Mouse (Mus musculus) stomach, embryonic 15.5 days (tissue): ENCODE measurements around the gene Pik3r1. TPM values are rescaled to one million over a fixed set of nuclear protein-coding genes. Genes with fewer than 3 reads are reported as not detected.
A peak's percentile ranks its signal among the peaks of the same experiment; 100 is the strongest.

Experiments used
- ATAC-seq: fragments of 200-750 bp; cut with Nextera tagmentation; 2 replicates; pipeline ENCODE4 v1.8.0; 2017; ENCODE audit warnings: low read depth, moderate number of reproducible peaks, moderate TSS enrichment; ENCODE audit not compliant: insufficient read depth, low FRiP score
- H3K27ac ChIP-seq: fragments of 300-500 bp; sonication (generic); 2 replicates; pipeline ENCODE4 v1.5.1; 2015; ENCODE audit warnings: mild to moderate bottlenecking, inconsistent platforms
- H3K27me3 ChIP-seq: fragments of 300-500 bp; sonication (generic); replicated peaks from 2 replicates; pipeline ENCODE4 v1.6.1; 2015; ENCODE audit warnings: inconsistent platforms
- H3K36me3 ChIP-seq: fragments of 300-500 bp; sonication (generic); 2 replicates; pipeline ENCODE4 v1.6.1; 2015; ENCODE audit warnings: inconsistent platforms
- H3K4me1 ChIP-seq: fragments of 300-500 bp; sonication (generic); 2 replicates; pipeline ENCODE4 v1.6.1; 2015; ENCODE audit warnings: inconsistent platforms
- H3K4me2 ChIP-seq: fragments of 300-500 bp; sonication (generic); 2 replicates; pipeline ENCODE4 v1.6.1; 2015; ENCODE audit warnings: mild to moderate bottlenecking, inconsistent platforms
- H3K4me3 ChIP-seq: fragments of 300-500 bp; sonication (generic); replicated peaks from 2 replicates; pipeline ENCODE4 v1.5.1; 2015; ENCODE audit warnings: inconsistent platforms
- H3K9ac ChIP-seq: fragments of 300-500 bp; sonication (generic); 2 replicates; pipeline ENCODE4 v1.6.1; 2015; ENCODE audit warnings: inconsistent platforms
- H3K9me3 ChIP-seq: fragments of 300-500 bp; sonication (generic); 2 replicates; pipeline ENCODE4 v1.6.1; 2016; ENCODE audit warnings: inconsistent platforms
- WGBS: fragments of 180-500 bp; shearing (Covaris S2); methylation state at CpG from one replicate; pipeline ENCODE4 v1.1.7; 2015; 5-methylcytosine and 5-hydroxymethylcytosine counted together
- polyA plus RNA-seq: library from polyadenylated mRNA; unstranded; fragments of >200 nt; fragmentation: Nextera tagmentation; extraction: Ambion mirVana; gene quantifications from 2 replicates; pipeline ENCODE4 v1.2.1, GENCODE M21; 2015

Pik3r1 gene
- polyA plus RNA-seq, 1 experiment from 2014 or later = 55.0 TPM

- Histone ChIP-seq H3K9me3 (no peaks in the 10 kb centered on the region), H3K4me1 (peaks cover 52% of the 10 kb centered on the region), H3K4me2 (no peak overlapping the region), H3K9ac (no peak overlapping the region), H3K27me3 (no peaks in the 10 kb centered on the region), H3K36me3 (no peaks in the 10 kb centered on the region), H3K27ac (no peak overlapping the region), H3K4me3 (no peak overlapping the region)
- 81% methylated on average over 10 of the region's 10 CpGs for WGBS
- ATAC-seq = no peak
Observed at GRCm38 (mm10) chr13:101732675-101733074, 35.3 kb downstream of the Pik3r1 start.

GRCm38 (mm10) chr13:101731777-101732176, 36.2 kb downstream of the Pik3r1 start:
- WGBS = 58% methylated on average over 7 of the region's 7 CpGs
- no peak overlapping the region for H3K27ac ChIP-seq
- no peak overlapping the region for H3K4me2 ChIP-seq
- ATAC-seq = no peak
- no peak overlapping the region for H3K4me3 ChIP-seq
- H3K9ac ChIP-seq = no peak overlapping the region
- H3K9me3 ChIP-seq = no peaks in the 10 kb centered on the region
- H3K4me1 ChIP-seq = peaks cover 45% of the 10 kb centered on the region
- H3K36me3 ChIP-seq = no peaks in the 10 kb centered on the region
- H3K27me3 ChIP-seq = no peaks in the 10 kb centered on the region

DNA sequence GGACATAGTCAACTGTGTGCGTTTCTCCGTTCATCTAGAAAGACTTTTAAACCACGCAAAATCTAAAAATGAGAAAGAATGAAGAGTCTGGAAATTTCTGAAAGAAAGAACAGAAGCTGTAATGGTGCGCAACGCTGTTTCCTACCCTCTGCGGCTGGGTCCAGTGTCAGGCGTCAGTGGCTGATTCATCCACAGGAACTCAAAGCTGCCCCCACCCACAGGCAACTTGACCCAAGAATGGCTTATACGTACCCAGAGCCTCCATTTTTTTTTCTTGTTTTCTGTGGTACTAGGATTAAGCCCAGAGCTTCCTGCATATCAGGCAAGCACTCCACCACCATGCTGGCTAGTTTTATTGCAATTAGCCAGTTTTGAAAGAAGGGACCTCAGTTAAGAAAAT, 37.7 kb downstream of the Pik3r1 start:
- Histone ChIP-seq H3K9ac (no peak overlapping the region), H3K4me1 (peaks cover 35% of the 10 kb centered on the region), H3K27me3 (no peaks in the 10 kb centered on the region), H3K9me3 (no peaks in the 10 kb centered on the region), H3K4me3 (no peak overlapping the region), H3K4me2 (no peak overlapping the region), H3K36me3 (no peaks in the 10 kb centered on the region), H3K27ac (no peak overlapping the region)
- WGBS = 84% methylated on average over 8 of the region's 8 CpGs
- ATAC-seq = no peak

- Histone ChIP-seq H3K9ac (no peak overlapping the region), H3K9me3 (no peaks in the 10 kb centered on the region), H3K4me3 (no peak overlapping the region), H3K27ac (no peak overlapping the region), H3K4me1 (peaks cover 34% of the 10 kb centered on the region), H3K36me3 (no peaks in the 10 kb centered on the region), H3K27me3 (no peaks in the 10 kb centered on the region), H3K4me2 (no peak overlapping the region)
- ATAC-seq = no peak
- 69% methylated on average over 4 of the region's 4 CpGs for whole genome bisulfite sequencing
Observed at GRCm38 (mm10) chr13:101729248-101730055, 38.6 kb downstream of the Pik3r1 start.

DNA sequence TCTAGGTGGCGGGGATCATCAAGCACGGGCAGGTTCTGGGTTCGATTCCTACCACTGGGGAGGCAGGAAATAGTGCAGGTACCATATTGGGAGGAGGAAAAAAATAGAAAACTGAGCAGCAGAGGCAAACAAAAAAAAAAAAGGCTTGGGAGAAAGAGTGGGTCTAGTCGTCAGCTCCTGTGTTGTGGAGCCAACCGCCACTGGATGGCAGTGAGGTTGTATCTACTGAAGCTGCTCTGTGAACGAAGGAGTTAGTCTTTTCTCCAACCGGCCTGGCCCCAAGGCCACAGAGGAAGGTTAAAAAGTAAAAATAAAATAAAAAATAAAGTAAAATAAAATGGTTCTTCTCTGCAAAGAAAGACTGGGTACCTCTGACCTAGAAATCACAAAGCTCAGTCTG, 39.2 kb downstream of the Pik3r1 start:
- Histone ChIP-seq H3K36me3 (no peaks in the 10 kb centered on the region), H3K9me3 (no peaks in the 10 kb centered on the region), H3K9ac (no peak overlapping the region), H3K27me3 (no peaks in the 10 kb centered on the region), H3K4me3 (no peak overlapping the region), H3K4me2 (no peak overlapping the region), H3K4me1 (peaks cover 38% of the 10 kb centered on the region), H3K27ac (no peak overlapping the region)
- WGBS = 60% methylated on average over 7 of the region's 7 CpGs
- ATAC-seq = no peak

- Histone ChIP-seq H3K27me3 (no peaks in the 10 kb centered on the region), H3K9me3 (no peaks in the 10 kb centered on the region), H3K36me3 (no peaks in the 10 kb centered on the region), H3K27ac (peak overlapping the region; percentile 5; the same call in 1 of the 2 replicates), H3K9ac (no peak overlapping the region), H3K4me3 (no peak overlapping the region), H3K4me1 (peaks cover 37% of the 10 kb centered on the region), H3K4me2 (no peak overlapping the region)
- 86% methylated on average over 3 of the region's 3 CpGs for WGBS
- no peak for ATAC-seq
Observed at GRCm38 (mm10) chr13:101728300-101728699, 39.7 kb downstream of the Pik3r1 start.

- Histone ChIP-seq H3K36me3 (no peaks in the 10 kb centered on the region), H3K4me1 (peaks cover 32% of the 10 kb centered on the region), H3K27me3 (no peaks in the 10 kb centered on the region), H3K4me2 (no peak overlapping the region), H3K4me3 (no peak overlapping the region), H3K9ac (no peak overlapping the region), H3K9me3 (no peaks in the 10 kb centered on the region), H3K27ac (peak overlapping the region; percentile 21; the same call in 1 of the 2 replicates)
- WGBS = 54% methylated on average over 5 of the region's 5 CpGs
- no peak for ATAC-seq
Observed at GRCm38 (mm10) chr13:101727837-101728236, 40.2 kb downstream of the Pik3r1 start.

DNA sequence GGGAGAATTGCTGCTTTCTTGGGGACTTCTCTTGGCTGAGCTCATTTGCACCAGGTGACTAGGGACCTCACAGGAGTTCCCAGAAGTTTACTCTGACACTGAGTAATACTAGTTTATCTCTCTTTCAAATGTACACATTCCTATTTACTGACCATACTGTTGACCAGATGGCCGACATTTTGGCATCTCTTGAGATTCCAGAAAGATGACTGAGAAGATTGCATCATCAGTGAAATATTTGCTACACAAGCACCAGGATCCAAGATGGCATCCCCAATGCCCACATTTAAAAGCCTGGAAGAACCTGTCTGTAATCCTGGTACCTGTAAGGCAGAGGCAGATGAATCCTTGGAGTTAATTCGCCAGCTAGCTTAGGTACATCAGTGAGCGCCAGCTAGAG, 41.1 kb downstream of the Pik3r1 start:
- Histone ChIP-seq H3K9me3 (no peaks in the 10 kb centered on the region), H3K36me3 (no peaks in the 10 kb centered on the region), H3K4me2 (no peak overlapping the region), H3K4me3 (no peak overlapping the region), H3K9ac (no peak overlapping the region), H3K27ac (no peak overlapping the region), H3K27me3 (no peaks in the 10 kb centered on the region), H3K4me1 (peaks cover 25% of the 10 kb centered on the region)
- no peak for ATAC-seq
- WGBS = 85% methylated on average over 3 of the region's 3 CpGs

- Histone ChIP-seq H3K4me3 (no peak overlapping the region), H3K9me3 (no peaks in the 10 kb centered on the region), H3K36me3 (no peaks in the 10 kb centered on the region), H3K4me1 (peaks cover 20% of the 10 kb centered on the region), H3K27ac (no peak overlapping the region; the same call in 1 of the 2 replicates), H3K4me2 (no peak overlapping the region), H3K27me3 (no peaks in the 10 kb centered on the region), H3K9ac (no peak overlapping the region)
- WGBS = 91% methylated on average over 9 of the region's 9 CpGs
- ATAC-seq = no peak
Observed at GRCm38 (mm10) chr13:101721901-101722595, 46.0 kb downstream of the Pik3r1 start.

- no peaks in the 10 kb centered on the region for H3K9me3 ChIP-seq
- H3K4me2 ChIP-seq = no peak overlapping the region
- H3K9ac ChIP-seq = no peak overlapping the region
- H3K27me3 ChIP-seq = no peaks in the 10 kb centered on the region
- H3K4me3 ChIP-seq = no peak overlapping the region
- peaks cover 20% of the 10 kb centered on the region for H3K4me1 ChIP-seq
- no peak overlapping the region for H3K27ac ChIP-seq
- no peak for ATAC-seq
- no peaks in the 10 kb centered on the region for H3K36me3 ChIP-seq
- 86% methylated on average over 1 of the region's 2 CpGs for WGBS
Observed at GRCm38 (mm10) chr13:101721154-101721553, 46.9 kb downstream of the Pik3r1 start.

DNA sequence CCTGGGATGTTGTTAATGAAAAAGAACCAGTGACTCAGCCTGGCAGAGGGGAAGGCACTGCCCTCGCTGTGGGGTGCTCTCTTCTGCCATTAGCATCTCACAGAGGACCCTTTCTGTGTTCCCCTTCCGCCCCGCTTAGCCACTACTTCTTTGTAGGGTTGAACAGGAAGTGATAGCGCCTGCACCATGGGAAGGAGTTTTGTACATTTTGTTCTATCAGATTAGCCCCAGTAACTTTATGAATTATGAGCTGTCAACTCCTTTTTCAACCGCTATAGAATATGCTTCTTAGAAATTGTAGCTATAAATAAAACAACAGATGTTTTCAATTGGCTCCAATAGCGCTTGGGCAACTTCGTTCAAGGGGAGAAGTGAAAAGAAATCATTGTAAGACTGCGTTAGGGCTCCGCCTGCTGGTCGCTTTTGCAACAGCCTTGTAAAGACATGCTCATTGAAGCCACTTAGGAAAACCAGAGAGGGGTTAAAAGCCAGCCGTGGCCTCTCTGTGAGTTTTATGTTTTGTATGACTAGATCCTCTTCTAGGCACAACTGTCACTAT, 48.6 kb downstream of the Pik3r1 start:
- no peaks in the 10 kb centered on the region for H3K27me3 ChIP-seq
- peak overlapping the region; percentile 76 for H3K27ac ChIP-seq
- H3K36me3 ChIP-seq = no peaks in the 10 kb centered on the region
- H3K9me3 ChIP-seq = no peaks in the 10 kb centered on the region
- peak overlapping the region; percentile 24 for H3K4me2 ChIP-seq
- 9% methylated on average over 11 of the region's 11 CpGs for WGBS
- H3K4me1 ChIP-seq = peaks cover 18% of the 10 kb centered on the region
- H3K4me3 ChIP-seq = no peak overlapping the region
- H3K9ac ChIP-seq = no peak overlapping the region
- ATAC-seq = no peak; the same call in 1 of the 2 replicates

DNA sequence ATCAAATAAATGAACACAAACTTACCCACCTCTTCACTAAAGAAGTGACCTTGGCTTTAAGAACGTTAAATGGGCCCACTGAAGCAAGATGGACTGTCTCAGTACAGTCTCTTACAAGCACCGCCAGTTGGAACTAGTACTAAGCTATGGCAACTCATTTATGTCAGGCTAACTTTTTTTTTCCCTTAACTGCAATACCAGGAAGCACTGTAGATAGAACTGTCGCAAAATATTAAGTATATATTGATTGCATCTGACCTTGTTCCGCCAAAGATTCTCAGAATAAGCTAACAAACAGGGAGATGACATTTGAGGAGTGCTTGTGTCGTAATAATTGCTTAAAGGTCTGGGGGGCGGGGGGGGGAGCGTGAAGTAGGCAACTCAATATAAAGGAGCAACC, 49.3 kb downstream of the Pik3r1 start:
- ATAC-seq = no peak
- H3K36me3 ChIP-seq = no peaks in the 10 kb centered on the region
- no peak overlapping the region for H3K9ac ChIP-seq
- no peak overlapping the region for H3K4me3 ChIP-seq
- peak overlapping the region; percentile 24 for H3K4me2 ChIP-seq
- peaks cover 13% of the 10 kb centered on the region for H3K4me1 ChIP-seq
- WGBS = 52% methylated on average over 7 of the region's 7 CpGs
- no peaks in the 10 kb centered on the region for H3K27me3 ChIP-seq
- H3K9me3 ChIP-seq = no peaks in the 10 kb centered on the region
- peak overlapping the region; percentile 76 for H3K27ac ChIP-seq
